Mouse (Mus musculus): ENCODE measurements around the gene Gm13277.

DNA sequence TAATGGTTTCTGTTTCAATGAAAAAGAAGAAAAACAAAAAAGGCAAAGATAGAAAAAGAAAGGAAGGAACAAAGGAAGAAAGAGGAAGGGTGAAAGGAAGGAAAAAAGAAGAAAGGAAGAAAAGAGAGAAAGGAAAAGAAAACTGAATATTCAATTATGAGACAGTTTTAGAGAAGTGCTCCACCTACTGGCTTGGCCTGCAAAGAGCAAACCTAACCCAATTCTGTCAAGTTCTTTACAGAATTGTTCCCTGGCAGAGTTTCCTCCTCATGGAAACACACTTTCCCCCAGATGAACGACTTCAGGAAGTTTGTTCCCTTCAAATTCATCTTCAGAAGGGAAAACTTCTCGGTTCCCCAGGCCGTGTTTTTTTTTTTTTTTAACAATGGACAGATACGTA lies 34.6 kb downstream of the Gm13277 start:
- TF ChIP-seq POLR2A (IDR thresholded peaks at IDR 0.05; ENCODE audit: insufficient read depth, low read depth, low read length) = no peak
- no peak for TF ChIP-seq CTCF (IDR thresholded peaks at IDR 0.05; ENCODE audit: insufficient read depth, low read depth, low read length)
